Comparison of ENCODE assay signal across 24 mouse cellular contexts in the genomic region with DNA sequence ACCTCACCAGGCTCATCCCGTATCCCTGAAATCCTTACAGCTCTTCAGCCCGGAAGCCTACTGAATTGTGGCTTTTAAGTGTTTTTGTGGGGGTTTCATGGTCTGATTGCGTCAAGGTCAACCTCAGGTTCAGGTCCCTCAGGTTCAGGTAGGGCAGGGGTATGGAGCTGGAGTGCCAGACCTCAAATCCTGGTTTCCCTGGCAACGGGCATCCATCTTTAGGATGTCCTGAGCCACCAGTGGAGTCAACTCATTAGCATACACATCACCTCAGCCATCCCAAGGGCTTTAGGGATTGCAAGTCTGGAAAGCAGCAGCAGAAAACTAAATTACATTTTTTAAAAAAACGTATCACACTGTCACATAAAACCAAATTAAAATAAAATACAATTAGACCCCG. TPM values are rescaled to one million over a fixed set of nuclear protein-coding genes. Genes with fewer than 3 reads are reported as not detected.
DNase-seq lines count a peak whose midpoint lies in the region; ATAC-seq and TF ChIP-seq lines count a peak whose summit lies in the region.
"Had no signal": no experiment of that assay in that cellular context is flagged by ENCODE, and none has a peak within 500 bp of the region (broad histone marks: within the 10 kb centered on the region; RNA-seq: fewer than 3 reads in every experiment).

No protein-coding gene starts in this region.

- H3K36me3 ChIP-seq in midbrain, embryonic 10.5 days = no peaks in the 10 kb centered on the region
- no peaks in the 10 kb centered on the region for H3K36me3 ChIP-seq in midbrain, postnatal 0 days (ENCODE audit: insufficient read depth, low read length)
- no peaks in the 10 kb centered on the region for H3K36me3 ChIP-seq in hindbrain, embryonic 13.5 days
- no peaks in the 10 kb centered on the region for H3K36me3 ChIP-seq in midbrain, embryonic 12.5 days
- H3K36me3 ChIP-seq in neural tube, embryonic 14.5 days (ENCODE audit: control insufficient read depth, insufficient read depth, low read length) = no peaks in the 10 kb centered on the region
- H3K36me3 ChIP-seq: embryonic facial prominence, embryonic 10.5 days; heart, embryonic 15.5 days; kidney, embryonic 15.5 days; limb, embryonic 13.5 days; liver, embryonic 13.5 days had no signal

- H3K27me3 ChIP-seq in midbrain, embryonic 10.5 days (ENCODE audit: low read depth, poor library complexity, severe bottlenecking) = peaks cover 40% of the 10 kb centered on the region
- no peaks in the 10 kb centered on the region for H3K27me3 ChIP-seq in midbrain, postnatal 0 days (ENCODE audit: insufficient read depth, low read length)
- no peaks in the 10 kb centered on the region for H3K27me3 ChIP-seq in hindbrain, embryonic 13.5 days
- peaks cover 7% of the 10 kb centered on the region for H3K27me3 ChIP-seq in midbrain, embryonic 12.5 days
- no peaks in the 10 kb centered on the region for H3K27me3 ChIP-seq in neural tube, embryonic 14.5 days (ENCODE audit: control insufficient read depth, insufficient read depth, low read length)

- ATAC-seq in midbrain, postnatal 0 days (ENCODE audit: low FRiP score) = no peak
- ATAC-seq in hindbrain, embryonic 13.5 days (ENCODE audit: low FRiP score) = peak; percentile 60
- peak; percentile 19; the same call in 1 of the 2 replicates for ATAC-seq in midbrain, embryonic 12.5 days (ENCODE audit: low FRiP score, low read depth)
- ATAC-seq in neural tube, embryonic 14.5 days (ENCODE audit: low read depth) = peak; percentile 52
- ATAC-seq in megakaryocyte-erythroid progenitor cell, adult 5-6 weeks (replicated peaks; ENCODE audit: low FRiP score, low TSS enrichment, poor library complexity, severe bottlenecking) = no peak
- ATAC-seq: intestine, embryonic 16.5 days had no signal

- no peak overlapping the region for H3K4me2 ChIP-seq in midbrain, postnatal 0 days (ENCODE audit: low read depth, low read length, poor library complexity, severe bottlenecking)
- H3K4me2 ChIP-seq in hindbrain, embryonic 13.5 days = no peak overlapping the region
- no peak overlapping the region for H3K4me2 ChIP-seq in midbrain, embryonic 12.5 days (replicated peaks)
- H3K4me2 ChIP-seq in neural tube, embryonic 14.5 days (ENCODE audit: low read depth, low read length) = no peak overlapping the region
- H3K4me2 ChIP-seq: liver, embryonic 13.5 days had no signal

- peak overlapping the region; percentile 85 for H3K27ac ChIP-seq in midbrain, embryonic 10.5 days (replicated peaks)
- H3K27ac ChIP-seq in midbrain, postnatal 0 days (ENCODE audit: low read depth, low read length) = no peak overlapping the region
- H3K27ac ChIP-seq in hindbrain, embryonic 13.5 days = peak overlapping the region; percentile 79; the same call in 1 of the 2 replicates
- 0 out of 2 replicates have a peak overlapping the region, but pooled peaks have one; percentile 66 for H3K27ac ChIP-seq in midbrain, embryonic 12.5 days (replicated peaks)
- H3K27ac ChIP-seq in neural tube, embryonic 14.5 days (ENCODE audit: low read depth, low read length) = peak overlapping the region; percentile 62; the same call in 1 of the 2 replicates
- H3K27ac ChIP-seq: heart, embryonic 15.5 days; kidney, embryonic 15.5 days; limb, embryonic 13.5 days; liver, embryonic 13.5 days had no signal

- WGBS in midbrain, embryonic 10.5 days = 64% methylated on average over 6 of the region's 6 CpGs
- WGBS in midbrain, postnatal 0 days = 64% methylated on average over 6 of the region's 6 CpGs
- WGBS in hindbrain, embryonic 13.5 days = 33% methylated on average over 6 of the region's 6 CpGs
- 60% methylated on average over 6 of the region's 6 CpGs for WGBS in midbrain, embryonic 12.5 days
- 46% methylated on average over 6 of the region's 6 CpGs for WGBS in neural tube, embryonic 14.5 days

- H3K4me3 ChIP-seq in midbrain, embryonic 10.5 days = no peak overlapping the region
- no peak overlapping the region for H3K4me3 ChIP-seq in midbrain, postnatal 0 days (ENCODE audit: low read depth, low read length)
- H3K4me3 ChIP-seq in hindbrain, embryonic 13.5 days = no peak overlapping the region
- no peak overlapping the region for H3K4me3 ChIP-seq in midbrain, embryonic 12.5 days
- no peak overlapping the region for H3K4me3 ChIP-seq in neural tube, embryonic 14.5 days (ENCODE audit: low read depth, low read length)
- H3K4me3 ChIP-seq: heart, embryonic 15.5 days; kidney, embryonic 15.5 days; liver, embryonic 13.5 days had no signal

- no peak for TF ChIP-seq CTCF in midbrain, postnatal 0 days (IDR thresholded peaks at IDR 0.05)

- DNase-seq in midbrain, embryonic 10.5 days (ENCODE audit: low spot score) = peak; percentile 18
- no peak for DNase-seq in midbrain, postnatal 0 days (ENCODE audit: low spot score)
- no peak for DNase-seq in thymus, postnatal 0 days (ENCODE audit: low spot score)
- DNase-seq in retina, embryonic 14.5 days (ENCODE audit: low spot score) = no peak
- DNase-seq: adrenal gland, postnatal 36 days; cerebellum, adult 18-20 months; heart, postnatal 4 days; liver, embryonic 13.5 days; lung, embryonic 14.5 days; lung, postnatal 4 days had no signal

- H3K4me1 ChIP-seq in midbrain, embryonic 10.5 days = peaks cover 40% of the 10 kb centered on the region
- peaks cover 8% of the 10 kb centered on the region; the same call in 1 of the 2 replicates for H3K4me1 ChIP-seq in midbrain, postnatal 0 days (ENCODE audit: insufficient read depth, low read length)
- H3K4me1 ChIP-seq in hindbrain, embryonic 13.5 days (replicated peaks) = peaks cover 34% of the 10 kb centered on the region
- H3K4me1 ChIP-seq in midbrain, embryonic 12.5 days = peaks cover 27% of the 10 kb centered on the region
- peaks cover 23% of the 10 kb centered on the region; the same call in 1 of the 2 replicates for H3K4me1 ChIP-seq in neural tube, embryonic 14.5 days (ENCODE audit: control insufficient read depth, insufficient read depth, low read length)
- H3K4me1 ChIP-seq: heart, embryonic 15.5 days; liver, embryonic 13.5 days had no signal

- peaks cover under 1% of the 10 kb centered on the region; the same call in 1 of the 2 replicates for H3K9me3 ChIP-seq in midbrain, embryonic 10.5 days (replicated peaks)
- no peaks in the 10 kb centered on the region for H3K9me3 ChIP-seq in midbrain, postnatal 0 days (ENCODE audit: low read length)
- no peaks in the 10 kb centered on the region for H3K9me3 ChIP-seq in hindbrain, embryonic 13.5 days
- no peaks in the 10 kb centered on the region for H3K9me3 ChIP-seq in midbrain, embryonic 12.5 days
- no peaks in the 10 kb centered on the region for H3K9me3 ChIP-seq in neural tube, embryonic 14.5 days (ENCODE audit: control insufficient read depth, low read length)
- H3K9me3 ChIP-seq: embryonic facial prominence, embryonic 10.5 days; heart, embryonic 15.5 days; kidney, embryonic 15.5 days; liver, embryonic 13.5 days had no signal

- no peak overlapping the region for H3K9ac ChIP-seq in midbrain, postnatal 0 days (replicated peaks; ENCODE audit: low read length, poor library complexity, severe bottlenecking)
- no peak overlapping the region for H3K9ac ChIP-seq in hindbrain, embryonic 13.5 days
- H3K9ac ChIP-seq in midbrain, embryonic 12.5 days (replicated peaks) = no peak overlapping the region
- no peak overlapping the region for H3K9ac ChIP-seq in neural tube, embryonic 14.5 days (replicated peaks; ENCODE audit: low read depth, low read length)
- H3K9ac ChIP-seq: heart, embryonic 15.5 days; kidney, embryonic 15.5 days; limb, embryonic 13.5 days; liver, embryonic 13.5 days; lung, embryonic 14.5 days had no signal

RNA-seq across cellular contexts. Expression of a gene that starts 28.1 kb away (rescaled TPM):
- polyA plus RNA-seq in midbrain, embryonic 10.5 days (2016; fragmentation: Nextera tagmentation; extraction: Ambion mirVana) = 0.15 and 0.17 TPM in 2 replicates
- 7.6 and 8.7 TPM in 2 replicates for total RNA-seq in midbrain, postnatal 0 days (2014; rRNA removed)
- polyA plus RNA-seq in midbrain, postnatal 0 days (2015; fragmentation: Nextera tagmentation; extraction: Ambion mirVana) = 0.45 and 0.54 TPM in 2 replicates
- 0.87 and 0.98 TPM in 2 replicates for polyA plus RNA-seq in hindbrain, embryonic 13.5 days (2015; fragmentation: Nextera tagmentation; extraction: Ambion mirVana)
- polyA plus RNA-seq in midbrain, embryonic 12.5 days (2016; fragmentation: Nextera tagmentation; extraction: Ambion mirVana) = 0.20 and 0.29 TPM in 2 replicates
- 2.6 and 3.1 TPM in 2 replicates for polyA plus RNA-seq in neural tube, embryonic 14.5 days (2014; fragmentation: Nextera tagmentation; extraction: Ambion mirVana)
- polyA plus RNA-seq in thymus, postnatal 0 days (2015; fragmentation: Nextera tagmentation; extraction: Ambion mirVana) = 0.08 and 0.12 TPM in 2 replicates
- total RNA-seq in megakaryocyte-erythroid progenitor cell, adult 5-6 weeks (2014; fragmentation: Nextera tagmentation) = not detected in 2 replicates
- not detected in 2 replicates for total RNA-seq in megakaryocyte-erythroid progenitor cell, adult 5-6 weeks (2017)
- total RNA-seq: CH12.LX; granulocyte monocyte progenitor cell, adult 5-6 weeks; MEL; neutrophil, adult 5-6 weeks had no signal

RNA-seq across cellular contexts. Expression of a gene that starts 44.3 kb away (rescaled TPM):
- polyA plus RNA-seq in midbrain, embryonic 10.5 days (2016; fragmentation: Nextera tagmentation; extraction: Ambion mirVana) = 144 and 150 TPM in 2 replicates
- total RNA-seq in midbrain, postnatal 0 days (2014; rRNA removed) = 65.7 and 78.7 TPM in 2 replicates
- polyA plus RNA-seq in midbrain, postnatal 0 days (2015; fragmentation: Nextera tagmentation; extraction: Ambion mirVana) = 76.9 and 78.0 TPM in 2 replicates
- 107 and 108 TPM in 2 replicates for polyA plus RNA-seq in hindbrain, embryonic 13.5 days (2015; fragmentation: Nextera tagmentation; extraction: Ambion mirVana)
- 112 and 115 TPM in 2 replicates for polyA plus RNA-seq in midbrain, embryonic 12.5 days (2016; fragmentation: Nextera tagmentation; extraction: Ambion mirVana)
- 103 and 108 TPM in 2 replicates for polyA plus RNA-seq in neural tube, embryonic 14.5 days (2014; fragmentation: Nextera tagmentation; extraction: Ambion mirVana)
- 94.0 and 96.4 TPM in 2 replicates for polyA plus RNA-seq in thymus, postnatal 0 days (2015; fragmentation: Nextera tagmentation; extraction: Ambion mirVana)
- 66.7 and 68.1 TPM in 2 replicates for total RNA-seq in megakaryocyte-erythroid progenitor cell, adult 5-6 weeks (2014; fragmentation: Nextera tagmentation)
- 85.2 and 117 TPM in 2 replicates for total RNA-seq in megakaryocyte-erythroid progenitor cell, adult 5-6 weeks (2017)

RNA-seq across cellular contexts. Expression of a gene that starts 50.0 kb away (rescaled TPM):
- not detected in 2 replicates for polyA plus RNA-seq in midbrain, embryonic 10.5 days (2016; fragmentation: Nextera tagmentation; extraction: Ambion mirVana)
- total RNA-seq in midbrain, postnatal 0 days (2014; rRNA removed) = not detected in 2 replicates
- not detected in 2 replicates for polyA plus RNA-seq in midbrain, postnatal 0 days (2015; fragmentation: Nextera tagmentation; extraction: Ambion mirVana)
- polyA plus RNA-seq in hindbrain, embryonic 13.5 days (2015; fragmentation: Nextera tagmentation; extraction: Ambion mirVana) = 0.06 TPM in 1 of 2 replicates, not detected in the other
- 0.17 TPM in 1 of 2 replicates, not detected in the other for polyA plus RNA-seq in midbrain, embryonic 12.5 days (2016; fragmentation: Nextera tagmentation; extraction: Ambion mirVana)
- polyA plus RNA-seq in neural tube, embryonic 14.5 days (2014; fragmentation: Nextera tagmentation; extraction: Ambion mirVana) = 0.15 and 0.18 TPM in 2 replicates
- 0.17 and 0.20 TPM in 2 replicates for polyA plus RNA-seq in thymus, postnatal 0 days (2015; fragmentation: Nextera tagmentation; extraction: Ambion mirVana)
- not detected in 2 replicates for total RNA-seq in megakaryocyte-erythroid progenitor cell, adult 5-6 weeks (2014; fragmentation: Nextera tagmentation)
- total RNA-seq in megakaryocyte-erythroid progenitor cell, adult 5-6 weeks (2017) = not detected in 2 replicates
- total RNA-seq: CH12.LX; granulocyte monocyte progenitor cell, adult 5-6 weeks; layer of hippocampus, postnatal 10 days; MEL; neutrophil, adult 5-6 weeks had no signal
- polyA plus RNA-seq: embryonic facial prominence, embryonic 10.5 days; limb, embryonic 13.5 days had no signal

Comparison
In these comparisons a context has a peak if more than half of its experiments do, and no peak if none do; other contexts are left out.
1. ATAC-seq: peak in hindbrain, embryonic 13.5 days (single experiment), midbrain, embryonic 12.5 days (single experiment) and neural tube, embryonic 14.5 days (single experiment); none in midbrain, postnatal 0 days (single experiment) and megakaryocyte-erythroid progenitor cell, adult 5-6 weeks (single experiment).